Mouse (Mus musculus) erythroblast, embryonic 14.5 days (primary cell): ENCODE results near the gene Slc2a13. TPM values are rescaled to one million over a fixed set of nuclear protein-coding genes. Genes with fewer than 3 reads are reported as not detected.

Source experiments
- H3K27me3 ChIP-seq: 2 replicates; pipeline ENCODE4 v1.6.1; 2012; ENCODE audit warnings: inconsistent platforms; ENCODE audit not compliant: control insufficient read depth
- H3K36me3 ChIP-seq: 2 replicates; pipeline ENCODE4 v1.6.1; 2012; ENCODE audit warnings: mild to moderate bottlenecking, inconsistent platforms; ENCODE audit not compliant: control insufficient read depth
- H3K4me1 ChIP-seq: 2 replicates; pipeline ENCODE4 v1.6.1; 2012; ENCODE audit warnings: inconsistent platforms; ENCODE audit not compliant: control insufficient read depth
- H3K4me3 ChIP-seq: replicated peaks from 2 replicates; pipeline ENCODE3; 2012; ENCODE audit warnings: moderate library complexity, mild to moderate bottlenecking, inconsistent platforms
- H3K9me3 ChIP-seq: 2 replicates; pipeline ENCODE4 v1.6.1; 2012; ENCODE audit warnings: low read length, inconsistent platforms, mixed read lengths; ENCODE audit not compliant: control insufficient read depth
- GATA1 ChIP-seq: IDR thresholded peaks from 2 replicates; pipeline ENCODE4 v1.6.1; 2012; ENCODE audit warnings: low read length, inconsistent platforms, mixed read lengths
- TAL1 ChIP-seq: IDR thresholded peaks from 3 replicates; pipeline ENCODE4 v1.6.1; 2012; ENCODE audit warnings: low read length, inconsistent platforms, mixed read lengths
- polyA plus RNA-seq: library from polyadenylated mRNA; stranded (reverse); fragments of >175 nt; gene quantifications from 2 replicates; pipeline ENCODE4 v1.2.3, GENCODE M21; 2012

The Slc2a13 gene
- polyA plus RNA-seq, 1 experiment = 0.06 TPM

DNA sequence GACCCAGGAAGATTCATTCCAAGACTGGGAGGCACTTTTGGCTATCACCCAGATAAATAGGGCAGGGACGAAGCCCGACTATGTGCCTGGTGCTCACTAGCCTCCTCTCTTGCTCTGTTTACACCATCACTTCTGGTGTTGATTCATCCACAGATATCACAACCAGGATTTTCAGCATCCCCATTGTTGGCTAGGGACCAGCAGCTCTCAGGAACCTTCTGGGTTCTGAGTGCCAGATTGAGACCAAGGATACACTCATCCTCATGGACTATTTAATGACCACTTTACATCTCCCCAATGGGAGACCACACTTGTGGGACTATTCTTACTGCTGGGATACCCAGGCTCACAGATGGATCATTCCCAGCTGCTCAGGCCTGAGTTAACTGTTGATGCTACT is 46.2 kb downstream of the Slc2a13 start:
- H3K36me3 ChIP-seq = no peaks in the 10 kb centered on the region
- TF ChIP-seq TAL1 (no peak), GATA1 (no peak)
- no peaks in the 10 kb centered on the region for H3K4me1 ChIP-seq
- no peak overlapping the region for H3K4me3 ChIP-seq
- peaks cover 29% of the 10 kb centered on the region for H3K9me3 ChIP-seq
- H3K27me3 ChIP-seq = no peaks in the 10 kb centered on the region

DNA sequence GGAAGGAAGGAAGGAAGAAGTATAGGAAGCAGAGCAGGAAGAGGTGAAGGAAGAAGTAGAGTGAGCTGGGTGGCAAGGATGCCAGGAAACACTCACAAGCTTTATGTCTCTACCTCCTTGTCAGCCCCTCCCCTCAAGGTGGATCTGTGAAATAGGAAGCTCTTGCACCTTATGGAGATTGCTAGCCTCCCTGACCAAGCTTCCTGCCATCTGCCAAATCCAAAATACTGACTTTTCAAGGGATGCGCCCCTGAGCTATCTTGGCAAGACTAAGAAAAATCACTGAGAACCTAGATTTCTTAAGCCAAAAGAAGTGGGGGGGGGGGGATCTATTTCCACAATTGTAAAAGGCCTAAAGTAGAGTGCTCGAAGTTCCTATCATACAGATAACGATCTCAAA is 46.9 kb downstream of the Slc2a13 start:
- H3K4me3 ChIP-seq = no peak overlapping the region
- H3K36me3 ChIP-seq = no peaks in the 10 kb centered on the region
- no peaks in the 10 kb centered on the region for H3K27me3 ChIP-seq
- peaks cover 22% of the 10 kb centered on the region for H3K9me3 ChIP-seq
- no peak for TF ChIP-seq TAL1
- no peak for TF ChIP-seq GATA1
- H3K4me1 ChIP-seq = no peaks in the 10 kb centered on the region

DNA sequence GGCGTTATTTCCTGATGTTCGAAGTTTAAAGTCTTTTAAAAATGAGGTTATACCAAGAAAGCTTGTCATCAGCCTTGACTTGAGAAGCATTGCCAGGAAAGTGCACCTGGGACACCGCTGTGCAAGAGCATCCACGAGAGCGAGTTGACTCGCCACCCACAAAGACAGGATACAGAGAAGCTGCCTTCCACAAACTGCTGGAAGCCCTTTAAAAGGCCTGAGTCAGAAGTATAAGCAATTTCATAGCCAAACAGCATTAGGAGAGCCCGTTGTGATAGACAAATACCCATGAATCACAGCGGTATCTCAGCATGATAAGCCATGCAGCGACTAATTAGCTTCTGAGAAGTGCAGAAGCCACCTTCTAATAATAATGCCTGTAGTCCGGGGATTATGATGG is 48.6 kb downstream of the Slc2a13 start:
- TF ChIP-seq TAL1 (no peak), GATA1 (no peak)
- no peaks in the 10 kb centered on the region for H3K4me1 ChIP-seq
- H3K36me3 ChIP-seq = no peaks in the 10 kb centered on the region
- no peak overlapping the region for H3K4me3 ChIP-seq
- H3K27me3 ChIP-seq = no peaks in the 10 kb centered on the region
- H3K9me3 ChIP-seq = peaks cover 20% of the 10 kb centered on the region

DNA sequence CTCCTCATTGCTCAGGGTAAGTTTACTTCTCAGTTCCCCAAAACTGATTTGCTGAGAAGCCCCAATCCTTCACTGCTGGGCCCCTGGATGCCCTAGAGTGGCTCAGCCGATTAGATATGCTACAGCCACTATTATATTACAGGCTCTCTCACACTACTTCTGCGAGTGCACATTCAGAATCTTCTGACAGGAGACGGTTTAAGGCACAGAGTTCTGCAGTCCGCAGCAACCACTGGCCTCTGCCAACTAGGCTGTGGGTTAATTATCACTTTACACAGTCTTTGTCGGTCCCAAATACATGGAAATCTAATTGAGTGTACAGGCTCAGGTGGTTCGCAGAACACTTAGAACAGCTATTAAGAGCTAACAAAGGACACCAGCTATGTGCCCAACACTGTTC is 69.8 kb downstream of the Slc2a13 start:
- TF ChIP-seq GATA1 (no peak), TAL1 (no peak)
- Histone ChIP-seq H3K27me3 (no peaks in the 10 kb centered on the region), H3K9me3 (peaks cover 19% of the 10 kb centered on the region), H3K4me1 (no peaks in the 10 kb centered on the region), H3K36me3 (no peaks in the 10 kb centered on the region), H3K4me3 (no peak overlapping the region)

DNA sequence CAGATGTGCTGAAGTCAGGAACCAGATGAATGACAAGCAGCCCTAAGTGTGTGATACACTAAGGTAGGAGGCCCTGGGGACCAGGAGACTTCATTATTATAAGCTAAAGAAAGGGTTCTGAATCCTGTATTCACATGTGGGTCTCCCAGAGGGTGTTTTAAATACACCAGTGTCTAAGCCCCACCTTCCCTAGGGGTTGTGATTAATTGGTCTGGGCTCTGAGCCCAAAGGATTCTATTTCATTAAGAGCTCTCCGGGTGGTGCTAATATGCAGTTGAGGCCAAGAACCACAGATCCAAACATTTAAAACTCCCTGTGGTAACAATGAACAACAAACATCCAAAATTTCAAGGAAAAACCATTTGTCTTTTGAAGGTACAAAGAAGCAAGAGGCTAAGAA is 70.4 kb downstream of the Slc2a13 start:
- Histone ChIP-seq H3K4me3 (no peak overlapping the region), H3K9me3 (peaks cover 25% of the 10 kb centered on the region), H3K27me3 (no peaks in the 10 kb centered on the region), H3K36me3 (no peaks in the 10 kb centered on the region), H3K4me1 (no peaks in the 10 kb centered on the region)
- TF ChIP-seq GATA1 = no peak
- TF ChIP-seq TAL1 = no peak

DNA sequence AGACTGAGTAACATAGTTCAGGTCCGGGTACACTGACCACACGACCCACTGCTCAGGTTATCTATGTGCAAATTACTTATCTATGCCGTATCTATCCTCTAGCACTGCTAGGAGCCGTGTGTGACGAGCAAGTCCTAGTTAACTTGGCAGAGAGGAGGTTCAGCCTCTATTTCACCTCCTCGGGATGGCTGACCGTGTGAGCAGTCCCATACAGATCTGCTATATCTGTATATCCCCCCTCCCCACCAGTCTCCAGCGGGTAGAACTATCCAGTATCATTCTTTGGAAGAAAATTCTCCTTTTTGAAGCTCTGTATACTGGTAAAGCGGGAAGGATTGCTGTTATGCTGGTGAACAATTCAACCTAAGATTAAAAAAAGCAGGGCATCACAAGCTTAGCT is 70.8 kb downstream of the Slc2a13 start:
- TF ChIP-seq GATA1 = no peak

DNA sequence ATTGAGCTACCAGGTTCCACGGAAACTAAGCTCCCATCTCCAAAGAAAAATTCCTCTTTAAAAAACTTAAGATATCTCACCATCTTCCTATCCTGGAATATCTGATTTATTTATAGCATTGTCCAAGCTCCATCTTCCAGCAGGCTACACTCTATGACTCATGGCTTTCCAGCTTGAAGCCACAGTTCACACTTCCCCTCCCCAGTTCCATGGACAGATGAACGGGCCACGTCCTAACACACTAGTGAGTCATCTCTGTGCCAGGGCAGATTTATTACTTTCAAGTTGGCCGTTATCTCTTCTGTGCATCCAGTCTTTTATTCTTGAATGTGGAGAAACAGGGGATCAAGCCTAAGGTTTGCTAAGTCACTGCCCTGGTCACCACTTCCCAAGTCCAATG is 78.0 kb downstream of the Slc2a13 start:
- no peaks in the 10 kb centered on the region for H3K27me3 ChIP-seq
- TF ChIP-seq GATA1 (no peak), TAL1 (no peak)
- no peaks in the 10 kb centered on the region for H3K36me3 ChIP-seq
- H3K4me3 ChIP-seq = no peak overlapping the region
- H3K9me3 ChIP-seq = peaks cover 27% of the 10 kb centered on the region
- H3K4me1 ChIP-seq = no peaks in the 10 kb centered on the region

More for the DNA sequence above, 70.8 kb downstream of the Slc2a13 start:
- H3K27me3 ChIP-seq = no peaks in the 10 kb centered on the region
- no peaks in the 10 kb centered on the region for H3K4me1 ChIP-seq
- no peaks in the 10 kb centered on the region for H3K36me3 ChIP-seq
- H3K9me3 ChIP-seq = peaks cover 29% of the 10 kb centered on the region
- H3K4me3 ChIP-seq = no peak overlapping the region

DNA sequence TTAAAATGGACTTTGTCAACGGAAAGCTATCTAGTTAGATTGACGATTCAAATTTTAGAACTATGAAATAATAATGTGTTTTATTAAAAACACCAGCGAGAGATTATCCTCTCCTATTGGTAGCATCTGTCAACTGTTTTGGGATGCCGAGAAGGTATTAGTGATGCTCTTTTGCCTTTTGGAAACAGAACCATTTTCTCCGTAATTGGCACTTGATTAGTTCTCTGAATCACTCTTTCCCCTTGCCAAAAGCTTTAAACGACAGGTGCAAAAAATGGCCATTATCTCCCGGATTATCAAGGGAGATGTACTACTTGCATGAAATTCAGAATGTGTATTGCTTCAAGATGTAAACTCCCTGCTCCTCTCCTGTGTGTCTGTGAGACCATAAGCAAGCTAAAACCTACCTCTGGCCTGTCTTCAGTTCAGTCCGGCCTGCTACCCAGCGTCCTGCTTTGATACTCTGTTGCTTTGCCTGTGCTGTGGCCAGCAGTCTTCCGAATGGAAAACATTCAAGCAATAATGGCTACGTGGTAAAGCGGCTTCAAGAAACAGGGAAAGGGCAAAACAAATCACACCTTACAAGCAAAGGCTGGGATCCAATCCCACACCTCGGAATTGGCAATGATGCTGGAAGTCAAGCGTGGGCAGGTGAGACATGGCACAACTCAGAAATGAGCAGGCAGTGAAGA is 93.0 kb downstream of the Slc2a13 start:
- H3K4me3 ChIP-seq = no peak overlapping the region
- H3K27me3 ChIP-seq = no peaks in the 10 kb centered on the region
- TF ChIP-seq TAL1 (no peak), GATA1 (no peak)
- no peaks in the 10 kb centered on the region for H3K36me3 ChIP-seq
- peaks cover 8% of the 10 kb centered on the region for H3K9me3 ChIP-seq
- no peaks in the 10 kb centered on the region for H3K4me1 ChIP-seq

DNA sequence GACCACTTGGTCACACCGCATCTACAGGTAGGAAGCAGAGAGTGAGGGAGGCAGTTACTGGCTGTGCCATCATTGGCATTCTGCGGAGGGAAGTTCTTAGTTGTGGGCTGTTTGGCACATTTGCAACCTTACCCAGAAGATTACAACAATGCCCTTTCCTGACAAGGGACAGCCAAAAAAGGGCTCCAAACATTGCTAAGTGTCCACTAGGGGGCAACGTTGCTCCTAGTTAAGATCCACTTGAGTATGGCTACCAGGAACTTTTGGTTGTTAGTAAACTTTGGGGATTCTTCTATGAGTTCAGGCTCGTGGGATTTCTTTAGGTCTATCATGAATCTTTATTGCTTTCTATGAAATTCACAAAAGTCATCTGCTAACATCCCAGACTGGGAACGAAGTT is 95.3 kb downstream of the Slc2a13 start:
- H3K9me3 ChIP-seq = peaks cover 9% of the 10 kb centered on the region
- no peaks in the 10 kb centered on the region for H3K4me1 ChIP-seq
- H3K4me3 ChIP-seq = no peak overlapping the region
- no peaks in the 10 kb centered on the region for H3K36me3 ChIP-seq
- no peaks in the 10 kb centered on the region for H3K27me3 ChIP-seq
- no peak for TF ChIP-seq GATA1
- TF ChIP-seq TAL1 = no peak

DNA sequence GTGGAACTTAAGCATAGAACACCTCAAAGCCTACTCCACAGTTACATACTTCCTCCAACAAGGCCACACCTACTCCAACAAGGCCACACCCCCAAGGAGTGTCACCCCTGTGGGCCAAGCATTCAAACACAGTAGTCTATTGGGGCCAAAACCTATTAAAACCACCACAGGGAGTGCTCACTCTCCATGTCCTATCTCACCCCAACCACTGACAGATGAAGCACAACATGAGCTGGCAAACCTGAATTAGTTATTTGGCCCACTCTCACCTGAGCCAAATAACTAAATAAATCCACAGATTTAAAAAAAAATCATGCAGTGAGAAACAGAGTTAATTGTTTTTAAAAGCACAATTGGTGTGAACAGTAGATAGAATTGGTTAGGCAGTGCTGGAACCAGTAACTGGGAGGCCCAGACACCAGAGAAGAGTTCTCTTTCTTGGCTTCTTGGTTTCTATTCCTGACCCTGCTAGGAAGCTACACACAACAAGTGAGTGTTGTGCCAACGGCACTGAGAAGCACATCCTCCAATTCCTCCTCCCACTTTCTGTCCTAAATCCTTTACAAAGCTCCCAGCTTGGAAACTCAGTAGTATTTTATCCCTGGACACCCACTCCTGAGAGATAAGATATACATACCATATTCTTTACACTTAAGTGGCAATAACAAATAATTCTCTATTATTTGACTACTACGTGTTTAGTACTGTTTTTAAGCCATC is 99.2 kb downstream of the Slc2a13 start:
- no peak for TF ChIP-seq GATA1
- TF ChIP-seq TAL1 = no peak
- Histone ChIP-seq H3K27me3 (no peaks in the 10 kb centered on the region), H3K4me1 (no peaks in the 10 kb centered on the region), H3K36me3 (no peaks in the 10 kb centered on the region), H3K9me3 (peaks cover 8% of the 10 kb centered on the region), H3K4me3 (no peak overlapping the region)
